Mouse (Mus musculus) regulatory T cell (primary cell): ENCODE measurements around the gene Msln.

Experiments
- in situ Hi-C: fragments of 300-600 bp; cut with MboI, MseI; formaldehyde crosslinking; loops from one replicate; pipeline ENCODE4 v1.15.1; 2025; ENCODE audit warnings: high pct_unique_total_duplicates

Gene Msln

DNA sequence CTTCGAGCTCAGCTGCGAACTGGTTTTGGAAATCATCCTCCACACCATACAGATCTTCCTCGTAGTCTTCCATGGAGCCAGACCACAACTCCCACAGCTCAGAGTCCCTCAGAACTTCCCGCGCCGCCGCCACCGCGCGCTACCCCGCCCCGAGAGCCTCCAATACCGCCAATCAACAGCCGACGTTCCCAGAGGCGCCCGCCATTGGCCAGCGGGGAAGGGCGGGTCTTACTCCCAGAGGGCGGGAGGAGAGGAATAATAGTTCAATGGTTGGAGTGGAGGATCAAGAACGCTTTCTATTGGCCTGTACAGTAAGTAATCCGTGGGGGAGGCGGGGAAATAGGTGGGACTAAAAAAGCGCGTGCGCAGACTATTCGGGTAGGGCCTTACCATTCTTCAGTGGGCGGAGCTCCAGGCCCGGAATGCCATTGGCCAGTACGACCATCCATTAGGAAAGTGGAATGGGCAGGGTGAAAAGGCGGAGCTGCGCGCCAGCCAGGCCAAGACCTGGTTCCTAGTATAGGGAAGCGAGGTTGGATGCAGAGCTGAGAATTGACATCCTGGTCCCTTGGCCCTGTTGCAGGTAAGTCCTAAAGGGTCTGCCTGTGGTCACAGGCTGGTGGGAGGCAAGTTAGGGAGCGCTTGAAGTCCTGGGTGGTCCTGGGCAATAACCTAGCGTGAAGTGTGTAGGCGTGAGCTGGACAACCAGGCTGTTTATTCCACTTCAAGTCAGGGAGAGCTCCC is 26.7 kb downstream of the Msln start, which contains the start of the genes Chtf18 and Rpusd1:
TSS of gene Chtf18 (minus strand) at position 155 of the 744 bp plus-strand sequence.
TSS of gene Rpusd1 (plus strand) at position 406 of the 744 bp plus-strand sequence.
- in situ Hi-C loops = no loop called here

DNA sequence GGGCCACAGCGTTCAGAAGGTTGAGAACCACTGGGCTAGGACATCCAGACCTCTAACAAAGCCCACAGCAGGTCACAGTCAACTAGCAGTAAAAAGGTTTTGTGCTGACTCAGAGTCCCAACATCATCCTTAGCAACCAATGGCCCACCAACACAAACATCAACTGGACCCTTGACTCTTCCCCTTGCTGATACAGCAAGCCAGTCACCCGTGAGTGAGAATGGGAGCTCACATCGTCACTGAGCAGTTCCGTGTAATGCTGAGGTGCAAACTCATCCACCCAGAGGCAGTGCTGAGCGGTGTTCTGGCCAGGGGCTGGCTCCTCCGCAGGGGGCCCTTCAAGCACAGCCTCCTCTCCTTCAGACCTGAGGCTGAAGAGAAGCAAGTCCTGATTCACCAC is 28.9 kb downstream of the Msln start:
- in situ Hi-C loops = no loop called here

DNA sequence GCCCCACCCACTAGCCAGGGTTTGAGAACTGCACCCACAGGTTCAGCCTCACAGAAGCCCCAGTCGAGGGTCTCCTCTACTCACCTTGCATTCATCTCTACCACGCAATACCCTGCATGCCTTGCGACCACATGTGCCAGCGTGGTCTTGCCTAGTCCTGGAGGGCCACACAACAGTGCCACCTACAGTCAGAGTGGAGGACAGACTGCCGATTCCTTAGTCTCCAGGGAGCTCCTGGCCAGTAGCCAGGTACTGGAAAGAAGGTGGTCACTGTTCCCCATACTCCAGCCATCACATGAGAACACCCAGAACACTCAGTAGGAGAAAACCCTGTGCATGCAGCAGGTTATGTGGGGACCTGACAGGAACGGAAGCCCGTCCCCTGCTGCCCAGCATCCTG is 30.3 kb downstream of the Msln start:
- in situ Hi-C loops = no loop called here

DNA sequence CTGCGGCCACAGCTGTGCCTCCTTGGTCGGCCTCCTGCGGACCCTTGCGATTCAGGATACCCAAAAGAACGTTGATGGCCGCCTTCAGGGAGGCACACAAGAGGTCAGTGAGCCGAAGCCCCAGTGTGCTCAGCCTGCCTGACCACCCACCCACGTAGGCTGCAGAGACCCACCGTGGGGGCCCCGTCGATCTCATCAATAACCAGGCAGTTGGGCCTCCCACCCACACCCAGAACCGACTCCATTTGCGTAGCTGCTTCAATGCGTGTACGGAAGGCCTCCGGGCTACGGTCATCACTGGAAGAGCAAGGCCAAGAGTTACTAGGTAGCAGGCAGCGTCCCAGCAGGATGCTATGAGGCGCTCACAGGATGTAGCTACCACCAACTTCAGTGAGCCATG is 30.7 kb downstream of the Msln start:
- in situ Hi-C loops = no loop called here

DNA sequence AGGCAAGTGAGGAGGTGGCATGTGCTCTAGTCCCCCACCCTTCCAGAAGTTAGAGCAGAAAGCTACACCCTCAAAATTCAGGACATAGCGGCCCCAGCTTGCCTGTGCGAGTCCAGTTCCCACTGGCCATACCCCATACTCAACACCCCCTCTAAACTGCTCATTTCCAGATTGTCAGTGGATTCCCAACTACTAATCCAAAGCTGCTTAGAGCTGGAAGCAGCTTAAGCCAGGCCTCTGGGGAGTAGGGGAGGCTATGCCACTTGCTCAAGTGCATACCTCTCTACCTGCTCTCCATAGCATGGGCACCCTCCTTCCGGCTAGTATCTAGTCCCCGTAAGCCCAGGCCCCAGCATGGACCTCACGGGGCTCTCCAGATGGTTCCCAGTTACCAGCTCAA is 32.7 kb downstream of the Msln start:
- in situ Hi-C loops = no loop called here

DNA sequence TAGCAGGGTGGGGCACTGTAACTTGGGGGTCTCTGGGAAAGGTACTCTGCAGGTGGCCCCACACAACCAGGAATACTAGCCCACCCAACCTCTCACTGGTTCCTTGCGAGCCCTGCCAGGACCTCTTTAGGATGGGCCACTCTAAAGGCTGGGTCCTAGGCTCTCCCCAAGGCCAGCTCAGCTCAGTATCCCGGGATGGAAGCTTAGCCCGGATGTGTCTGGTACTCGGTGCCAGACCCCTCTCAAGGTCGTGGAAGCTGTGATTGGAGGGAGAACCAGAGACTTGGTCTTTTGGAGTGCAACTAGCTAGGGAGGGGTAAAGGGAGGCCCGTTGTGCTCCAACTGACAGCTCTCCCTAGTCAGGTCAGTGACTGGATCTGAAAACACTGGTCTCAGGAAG is 36.5 kb downstream of the Msln start:
- in situ Hi-C loops = no loop called here

DNA sequence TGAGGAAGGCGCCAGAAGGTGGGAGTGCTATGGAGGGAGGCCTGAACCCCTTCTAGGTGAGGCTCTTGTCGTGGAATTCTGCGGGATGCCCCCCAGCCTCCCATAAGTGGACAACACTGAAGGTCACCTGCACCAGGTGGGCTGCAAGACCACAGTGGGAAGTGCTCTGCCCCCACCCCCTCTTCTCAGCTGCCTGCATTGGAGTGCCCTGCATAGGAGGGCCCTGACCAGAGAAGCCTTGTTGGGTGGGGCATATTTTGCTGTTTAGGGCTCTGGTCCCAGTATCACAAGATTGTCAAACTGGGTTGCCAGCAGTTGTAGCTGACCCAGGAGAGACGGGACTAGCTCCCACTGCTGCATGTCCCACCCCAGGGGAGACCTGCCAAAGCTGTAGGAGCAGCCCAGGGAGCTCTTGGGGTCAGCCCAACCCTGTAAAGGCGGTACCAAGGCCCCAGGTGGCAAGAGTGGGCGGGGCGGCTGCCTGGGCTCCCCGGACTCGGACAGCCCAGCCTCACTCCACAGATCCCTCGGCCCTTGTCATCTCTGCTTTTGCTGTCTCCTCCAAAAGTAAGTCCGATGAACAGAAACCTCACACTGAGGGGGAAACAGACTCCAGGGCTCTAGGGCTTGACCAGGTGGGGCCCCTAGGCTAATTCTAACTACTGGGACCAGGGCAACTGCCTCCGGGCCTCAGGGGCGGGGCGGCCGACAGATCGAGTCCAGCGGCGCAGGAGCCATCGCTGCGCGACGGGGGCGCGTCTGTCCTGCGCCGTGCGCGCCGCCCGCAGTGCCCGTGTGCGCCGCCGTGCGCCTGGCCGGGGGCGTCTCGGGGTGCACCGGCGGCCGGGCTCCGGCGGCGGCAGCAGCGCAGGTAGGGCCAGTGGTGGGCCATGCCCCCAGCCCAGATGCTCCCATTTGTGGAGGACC is 37.2 kb downstream of the Msln start, which contains the start of gene Gng13:
TSS of gene Gng13 (plus strand) at position 461 of the 927 bp plus-strand sequence.
- in situ Hi-C loops = no loop called here

DNA sequence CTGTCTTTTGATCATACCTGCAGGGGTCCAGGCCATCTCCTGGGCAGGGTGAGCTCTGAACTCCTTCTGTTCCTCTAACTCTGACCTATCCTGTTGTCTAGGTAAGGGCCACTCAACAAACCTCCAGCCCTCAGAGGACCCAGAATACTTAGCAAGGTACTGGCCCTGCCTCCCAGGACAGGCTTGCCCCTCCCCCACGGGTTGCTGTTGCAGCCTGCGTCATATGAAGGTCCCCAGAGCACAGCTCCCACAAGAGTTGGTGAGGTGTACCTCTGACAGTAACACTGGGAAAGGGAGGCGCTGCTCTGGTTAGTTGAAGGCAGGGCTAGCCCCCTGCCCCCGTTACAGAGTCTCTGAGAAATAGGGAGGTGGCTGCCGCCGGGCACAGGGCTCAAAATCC is 38.0 kb downstream of the Msln start:
- in situ Hi-C loops = no loop called here

DNA sequence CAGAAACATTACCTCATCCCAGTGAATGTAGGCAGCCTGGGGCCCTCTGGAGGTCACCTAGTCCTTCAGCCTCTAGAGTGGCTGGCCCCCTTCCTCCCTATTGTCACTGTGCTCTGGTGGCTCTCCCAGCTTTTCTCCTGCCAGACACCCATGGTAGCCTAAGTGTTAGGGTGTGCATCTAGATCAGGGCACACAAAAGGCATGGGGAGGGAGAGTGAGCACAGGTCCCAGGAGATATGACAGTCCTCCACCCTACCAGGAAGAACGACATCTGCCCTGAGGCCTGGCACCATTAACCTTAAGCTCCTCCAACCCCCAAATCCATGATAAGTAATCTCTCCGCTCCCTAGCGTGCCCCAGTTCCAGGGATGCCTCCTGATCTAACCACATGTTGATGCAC is 38.6 kb downstream of the Msln start:
- in situ Hi-C loops = no loop called here

DNA sequence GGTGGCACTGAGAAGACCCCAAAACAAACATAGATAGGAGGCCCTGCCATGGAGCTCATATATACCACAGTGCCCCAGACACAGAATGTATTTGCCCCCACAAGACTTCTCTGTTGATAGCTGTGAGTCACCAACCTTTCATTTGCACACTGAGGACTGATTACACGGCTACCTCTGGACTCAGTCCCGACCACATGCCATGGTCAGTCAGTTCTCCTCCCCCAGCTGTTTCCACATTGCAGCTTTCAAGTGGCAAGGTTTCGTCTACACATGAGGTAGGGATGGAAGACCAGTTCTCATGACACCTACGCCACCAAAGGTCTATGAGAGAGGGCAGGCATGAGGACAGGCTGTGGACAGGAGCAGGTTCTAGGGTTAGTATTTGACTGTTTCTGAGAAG is 43.0 kb downstream of the Msln start:
- in situ Hi-C loops = no loop called here

DNA sequence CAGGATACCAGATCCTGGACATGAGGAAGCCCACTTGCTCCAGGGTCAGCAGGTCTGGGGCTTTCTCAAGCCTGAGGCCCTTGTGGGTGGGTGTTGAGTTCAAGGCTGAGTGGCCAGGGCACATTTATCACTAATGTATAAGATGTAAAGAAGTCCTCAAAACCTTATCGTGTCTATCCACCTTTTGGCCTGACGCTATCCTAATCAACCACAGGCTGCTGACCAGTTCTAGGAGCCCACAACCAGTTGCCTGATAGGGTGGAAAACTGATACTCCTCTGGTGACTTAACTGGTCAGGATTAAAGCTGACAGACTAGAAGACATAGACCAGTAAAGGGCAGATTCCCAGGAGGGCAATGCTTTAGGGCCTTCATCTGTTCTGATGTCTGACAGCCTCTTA is 44.2 kb downstream of the Msln start:
- in situ Hi-C loops = no loop called here

DNA sequence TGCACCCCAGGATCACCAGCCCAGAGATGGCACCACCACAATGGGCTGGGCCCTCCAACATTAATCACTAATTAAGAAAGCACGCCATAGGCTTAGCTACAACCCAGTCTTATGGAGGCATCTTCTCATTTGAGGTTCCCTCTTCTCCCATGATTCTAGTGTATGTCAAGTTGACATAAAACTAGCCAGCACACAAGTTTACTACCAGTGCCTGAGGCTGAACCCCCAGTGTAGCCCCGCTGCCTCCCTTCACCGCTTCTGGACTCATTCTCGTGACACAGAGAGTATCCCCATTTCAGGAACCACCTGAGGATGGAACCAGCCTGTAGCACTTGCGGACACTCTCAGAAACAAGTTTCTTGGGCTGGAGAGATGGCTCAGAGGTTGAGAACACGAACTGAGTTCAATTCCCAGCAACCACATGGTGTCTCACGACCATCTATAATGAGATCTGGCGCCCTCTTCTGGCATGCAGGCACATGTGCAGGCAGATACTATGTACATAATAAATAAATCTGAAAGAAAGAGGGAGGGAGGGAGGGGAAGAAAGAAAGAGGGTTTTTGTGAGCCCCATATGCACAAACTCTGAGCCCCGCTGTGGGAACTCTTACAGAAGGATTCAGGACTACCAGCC is 53.2 kb downstream of the Msln start:
- in situ Hi-C loops = no loop called here
